Mouse (Mus musculus): ENCODE data around the gene Traf3ip1. TPM values are rescaled to one million over a fixed set of nuclear protein-coding genes. Genes with fewer than 3 reads are reported as not detected.

Traf3ip1 gene
- polyA plus RNA-seq, 2 experiments, result 5.1 to 16.7 TPM

DNA sequence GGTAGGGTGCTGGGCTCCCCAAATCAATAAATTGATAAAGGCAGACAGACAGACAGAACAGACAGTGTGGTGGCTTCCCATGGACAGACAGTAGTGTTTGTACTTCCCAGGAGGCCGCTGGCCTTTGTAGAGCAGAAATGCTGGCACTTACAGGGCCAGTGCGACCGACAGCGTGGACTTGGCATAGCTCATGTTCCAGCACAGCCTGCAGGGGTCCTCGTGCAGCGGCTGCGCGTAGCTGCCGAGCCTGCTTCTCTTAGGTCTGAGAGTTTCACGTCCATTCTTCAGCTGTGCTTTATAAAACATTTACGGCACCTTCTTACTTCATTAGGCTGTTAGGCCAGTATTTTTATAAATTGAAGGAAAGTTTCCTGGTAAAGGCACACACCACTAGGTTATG, 20.5 kb downstream of the Traf3ip1 start:
- 43% methylated on average over 11 of the region's 11 CpGs for WGBS
- Histone ChIP-seq H3K9me3 (ENCODE audit: control insufficient read depth, low read length) (no peaks in the 10 kb centered on the region), H3K4me3 (replicated peaks; ENCODE audit: low read length) (no peak overlapping the region), H3K9ac (ENCODE audit: low read depth, low read length, severe bottlenecking) (no peak overlapping the region), H3K36me3 (ENCODE audit: control insufficient read depth, insufficient read depth, low read length) (peaks cover 37% of the 10 kb centered on the region), H3K27me3 (ENCODE audit: control insufficient read depth, insufficient read depth, low read length) (no peaks in the 10 kb centered on the region), H3K27ac (replicated peaks; ENCODE audit: low read depth, low read length) (no peak overlapping the region; the same call in 1 of the 2 replicates), H3K4me2 (replicated peaks; ENCODE audit: low read depth, low read length, severe bottlenecking) (no peak overlapping the region), H3K4me1 (ENCODE audit: control insufficient read depth, insufficient read depth, low read length) (no peaks in the 10 kb centered on the region)
- no peak for TF ChIP-seq POLR2A (IDR thresholded peaks at IDR 0.05; ENCODE audit: borderline replicate concordance, extremely low read depth, insufficient read depth, insufficient read length)
- DNase-seq (ENCODE audit: low spot score) (no peak), ATAC-seq (ENCODE audit: low FRiP score, low read depth) (no peak)

DNA sequence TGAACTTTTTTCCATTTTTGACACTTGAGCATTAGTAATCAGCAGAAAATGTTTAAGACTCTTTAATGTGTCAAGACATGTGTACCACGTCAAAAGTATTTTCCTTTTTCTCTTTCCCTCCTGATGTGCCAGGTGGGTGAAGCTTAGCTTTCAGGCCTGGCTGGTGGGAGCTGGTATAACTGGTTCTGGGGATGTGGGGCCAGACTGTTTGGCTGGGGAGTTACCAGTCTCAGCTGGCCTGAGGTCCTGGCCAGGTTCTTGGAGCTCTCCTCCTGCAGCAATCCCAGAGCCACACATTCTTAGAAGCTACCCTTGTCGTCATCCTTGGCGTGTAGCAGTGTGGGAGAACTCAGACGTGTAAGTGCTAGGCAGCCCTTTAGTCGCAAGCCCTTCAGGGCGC, 21.2 kb downstream of the Traf3ip1 start:
- DNase-seq (ENCODE audit: low spot score) (no peak), ATAC-seq (ENCODE audit: low FRiP score, low read depth) (no peak)
- Histone ChIP-seq H3K9me3 (ENCODE audit: control insufficient read depth, low read length) (no peaks in the 10 kb centered on the region), H3K4me3 (replicated peaks; ENCODE audit: low read length) (no peak overlapping the region), H3K27ac (replicated peaks; ENCODE audit: low read depth, low read length) (no peak overlapping the region), H3K27me3 (ENCODE audit: control insufficient read depth, insufficient read depth, low read length) (no peaks in the 10 kb centered on the region), H3K9ac (ENCODE audit: low read depth, low read length, severe bottlenecking) (no peak overlapping the region), H3K36me3 (ENCODE audit: control insufficient read depth, insufficient read depth, low read length) (peaks cover 36% of the 10 kb centered on the region), H3K4me1 (ENCODE audit: control insufficient read depth, insufficient read depth, low read length) (no peaks in the 10 kb centered on the region), H3K4me2 (replicated peaks; ENCODE audit: low read depth, low read length, severe bottlenecking) (no peak overlapping the region)
- WGBS, result 68% methylated on average over 6 of the region's 6 CpGs
- TF ChIP-seq POLR2A (IDR thresholded peaks at IDR 0.05; ENCODE audit: borderline replicate concordance, extremely low read depth, insufficient read depth, insufficient read length), result no peak

DNA sequence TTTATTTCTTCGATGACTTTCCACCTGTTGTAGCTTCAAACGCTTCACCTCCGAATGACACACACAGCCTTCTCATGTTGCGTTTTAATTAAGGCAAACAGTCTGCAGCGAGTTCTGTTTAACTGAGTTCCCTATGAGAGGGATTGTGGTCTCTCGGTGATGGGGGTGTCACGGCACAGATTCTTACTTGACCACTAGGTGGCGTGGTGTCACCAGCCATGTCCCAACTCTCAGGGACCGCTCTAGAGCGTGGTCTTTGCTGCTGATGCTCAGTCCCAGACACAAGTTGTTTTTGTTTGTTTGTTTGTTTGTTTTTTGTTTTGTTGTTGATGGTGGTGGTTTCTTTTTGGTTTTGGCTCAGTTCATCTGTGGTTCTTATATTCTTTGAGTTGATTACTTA, 29.3 kb downstream of the Traf3ip1 start:
- H3K4me1 ChIP-seq (ENCODE audit: control insufficient read depth, insufficient read depth, low read length), result no peaks in the 10 kb centered on the region
- ATAC-seq (ENCODE audit: low FRiP score, low read depth) (0 out of 2 replicates have a peak, but pooled peaks have one; percentile 60), DNase-seq (ENCODE audit: low spot score) (peak; percentile 75)
- H3K27me3 ChIP-seq (ENCODE audit: control insufficient read depth, insufficient read depth, low read length), result no peaks in the 10 kb centered on the region
- H3K9me3 ChIP-seq (ENCODE audit: control insufficient read depth, low read length), result no peaks in the 10 kb centered on the region
- TF ChIP-seq POLR2A (IDR thresholded peaks at IDR 0.05; ENCODE audit: borderline replicate concordance, extremely low read depth, insufficient read depth, insufficient read length), result no peak
- no peak overlapping the region for H3K4me3 ChIP-seq (replicated peaks; ENCODE audit: low read length)
- H3K36me3 ChIP-seq (ENCODE audit: control insufficient read depth, insufficient read depth, low read length), result peaks cover 39% of the 10 kb centered on the region
- H3K4me2 ChIP-seq (replicated peaks; ENCODE audit: low read depth, low read length, severe bottlenecking), result no peak overlapping the region
- H3K27ac ChIP-seq (replicated peaks; ENCODE audit: low read depth, low read length), result no peak overlapping the region
- no peak overlapping the region for H3K9ac ChIP-seq (ENCODE audit: low read depth, low read length, severe bottlenecking)
- 12% methylated on average over 10 of the region's 10 CpGs for WGBS

DNA sequence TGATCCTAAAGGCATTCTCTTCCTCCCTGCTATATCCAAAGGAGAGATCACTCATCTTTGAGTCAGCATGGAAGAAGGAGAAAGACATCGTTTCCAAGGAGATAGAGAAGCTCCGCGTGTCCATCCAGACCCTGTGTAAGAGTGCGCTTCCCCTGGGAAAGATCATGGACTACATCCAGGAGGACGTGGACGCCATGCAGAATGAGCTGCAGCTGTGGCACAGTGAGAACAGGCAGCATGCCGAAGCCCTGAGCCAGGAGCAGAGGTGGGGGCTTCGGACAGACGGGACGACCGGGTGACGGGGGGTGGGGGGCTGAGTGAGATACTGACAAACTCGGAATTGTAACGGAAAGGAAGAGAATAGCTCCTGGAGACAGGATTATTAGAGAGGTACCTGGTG, 31.4 kb downstream of the Traf3ip1 start:
- no peak overlapping the region for H3K4me2 ChIP-seq (replicated peaks; ENCODE audit: low read depth, low read length, severe bottlenecking)
- DNase-seq (ENCODE audit: low spot score) (no peak), ATAC-seq (ENCODE audit: low FRiP score, low read depth) (no peak)
- no peaks in the 10 kb centered on the region for H3K27me3 ChIP-seq (ENCODE audit: control insufficient read depth, insufficient read depth, low read length)
- no peak overlapping the region for H3K27ac ChIP-seq (replicated peaks; ENCODE audit: low read depth, low read length)
- H3K4me3 ChIP-seq (replicated peaks; ENCODE audit: low read length), result no peak overlapping the region
- no peaks in the 10 kb centered on the region for H3K9me3 ChIP-seq (ENCODE audit: control insufficient read depth, low read length)
- TF ChIP-seq POLR2A (IDR thresholded peaks at IDR 0.05; ENCODE audit: borderline replicate concordance, extremely low read depth, insufficient read depth, insufficient read length), result no peak
- peaks cover 41% of the 10 kb centered on the region for H3K36me3 ChIP-seq (ENCODE audit: control insufficient read depth, insufficient read depth, low read length)
- no peak overlapping the region for H3K9ac ChIP-seq (ENCODE audit: low read depth, low read length, severe bottlenecking)
- WGBS, result 76% methylated on average over 14 of the region's 14 CpGs
- no peaks in the 10 kb centered on the region for H3K4me1 ChIP-seq (ENCODE audit: control insufficient read depth, insufficient read depth, low read length)

DNA sequence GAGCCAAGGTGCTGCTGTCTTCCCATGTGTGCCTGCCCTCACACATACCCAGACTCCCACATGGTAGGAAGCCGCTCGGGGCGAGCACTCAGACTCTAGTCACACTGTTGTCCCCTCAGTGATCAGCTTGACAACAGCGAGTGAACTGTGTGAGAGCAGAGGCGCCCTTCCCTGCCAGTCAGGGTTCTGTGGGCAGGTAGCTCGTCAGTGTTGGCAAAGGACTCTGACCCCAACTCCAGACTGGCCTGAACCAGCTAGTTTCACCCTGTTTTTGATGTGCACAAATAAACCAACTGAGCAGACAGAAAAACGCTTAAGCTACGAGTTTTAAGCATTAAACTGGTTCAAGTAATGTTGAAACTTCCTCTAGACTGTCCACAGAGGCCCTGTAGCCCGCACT, 35.7 kb downstream of the Traf3ip1 start:
- Histone ChIP-seq H3K4me3 (replicated peaks; ENCODE audit: low read length) (no peak overlapping the region), H3K27ac (replicated peaks; ENCODE audit: low read depth, low read length) (no peak overlapping the region), H3K4me1 (ENCODE audit: control insufficient read depth, insufficient read depth, low read length) (peaks cover 17% of the 10 kb centered on the region), H3K9ac (ENCODE audit: low read depth, low read length, severe bottlenecking) (no peak overlapping the region), H3K4me2 (replicated peaks; ENCODE audit: low read depth, low read length, severe bottlenecking) (no peak overlapping the region), H3K27me3 (ENCODE audit: control insufficient read depth, insufficient read depth, low read length) (no peaks in the 10 kb centered on the region), H3K36me3 (ENCODE audit: control insufficient read depth, insufficient read depth, low read length) (peaks cover 21% of the 10 kb centered on the region), H3K9me3 (ENCODE audit: control insufficient read depth, low read length) (no peaks in the 10 kb centered on the region)
- ATAC-seq (ENCODE audit: low FRiP score, low read depth), result no peak
- DNase-seq (ENCODE audit: low spot score), result no peak
- WGBS, result 94% methylated on average over 9 of the region's 9 CpGs
- no peak for TF ChIP-seq POLR2A (IDR thresholded peaks at IDR 0.05; ENCODE audit: borderline replicate concordance, extremely low read depth, insufficient read depth, insufficient read length)

DNA sequence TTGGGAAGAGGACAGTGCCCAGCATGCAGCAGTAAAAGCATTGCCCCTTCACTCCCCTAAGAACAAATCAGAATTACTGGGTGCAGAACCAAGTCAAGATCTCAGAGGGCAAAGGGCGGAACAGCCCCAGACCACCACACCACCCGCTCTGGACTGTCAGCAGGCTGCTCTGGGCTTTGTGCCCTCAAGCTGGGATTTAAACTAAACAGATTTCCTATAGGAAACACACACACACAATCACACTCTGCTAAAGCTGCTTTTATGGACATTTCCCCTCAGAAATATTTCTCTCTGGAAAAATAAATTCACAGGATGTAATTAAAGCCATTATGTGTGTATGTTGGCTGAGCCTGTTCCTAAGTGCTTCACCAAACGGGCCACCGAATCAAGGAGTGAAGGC, 37.8 kb downstream of the Traf3ip1 start:
- no peak overlapping the region for H3K4me3 ChIP-seq (replicated peaks; ENCODE audit: low read length)
- no peak overlapping the region for H3K9ac ChIP-seq (ENCODE audit: low read depth, low read length, severe bottlenecking)
- H3K27me3 ChIP-seq (ENCODE audit: control insufficient read depth, insufficient read depth, low read length), result peaks cover 5% of the 10 kb centered on the region; the same call in 1 of the 2 replicates
- H3K4me1 ChIP-seq (ENCODE audit: control insufficient read depth, insufficient read depth, low read length), result peaks cover 17% of the 10 kb centered on the region
- H3K9me3 ChIP-seq (ENCODE audit: control insufficient read depth, low read length), result no peaks in the 10 kb centered on the region
- no peak overlapping the region for H3K27ac ChIP-seq (replicated peaks; ENCODE audit: low read depth, low read length)
- ATAC-seq (ENCODE audit: low FRiP score, low read depth) (0 out of 2 replicates have a peak, but pooled peaks have one; percentile 23), DNase-seq (ENCODE audit: low spot score) (peak; percentile 44)
- 66% methylated on average over 4 of the region's 4 CpGs for WGBS
- 0 out of 2 replicates have a peak overlapping the region, but pooled peaks have one; percentile 10 for H3K4me2 ChIP-seq (replicated peaks; ENCODE audit: low read depth, low read length, severe bottlenecking)
- H3K36me3 ChIP-seq (ENCODE audit: control insufficient read depth, insufficient read depth, low read length), result peaks cover 16% of the 10 kb centered on the region
- TF ChIP-seq POLR2A (IDR thresholded peaks at IDR 0.05; ENCODE audit: borderline replicate concordance, extremely low read depth, insufficient read depth, insufficient read length), result no peak

Data from limb, embryonic 14.5 days (tissue).